Mouse (Mus musculus) midbrain, postnatal 0 days (tissue): ENCODE measurements at regions not wholly inside any gene's neighbourhood (a gene's known extent, or its start where the extent isn't known, plus 50 kb on each side); places are given as distances from the start of the nearest gene placed in this dataset.
"Not testable (repeated sequence)": the region's sequence is repeated elsewhere in the genome, so short reads cannot be mapped to it uniquely, and the experiment has no call there.

Source experiments
- ATAC-seq: fragments of 200-750 bp; cut with Nextera tagmentation; 2 replicates; pipeline ENCODE4 v1.8.0; 2017; ENCODE audit warnings: moderate number of reproducible peaks, mild to moderate bottlenecking, moderate TSS enrichment, moderate library complexity; ENCODE audit not compliant: low FRiP score
- DNase-seq: peaks from one replicate; pipeline ENCODE4 v3.0.0-alpha.2; 2015; ENCODE audit warnings: low spot score
- H3K27ac ChIP-seq: fragments of 300-500 bp; sonication (generic); 2 replicates; pipeline ENCODE4 v1.5.1; 2014; ENCODE audit warnings: low read depth, mild to moderate bottlenecking, low read length, mixed read lengths
- H3K27me3 ChIP-seq: fragments of 300-500 bp; sonication (generic); 2 replicates; pipeline ENCODE4 v1.6.1; 2014; ENCODE audit warnings: low read length, control low read depth, mixed read lengths; ENCODE audit not compliant: insufficient read depth
- H3K36me3 ChIP-seq: fragments of 300-500 bp; sonication (generic); 2 replicates; pipeline ENCODE4 v1.6.1; 2014; ENCODE audit warnings: low read length, control low read depth, mixed read lengths; ENCODE audit not compliant: insufficient read depth
- H3K4me1 ChIP-seq: fragments of 300-500 bp; sonication (generic); 2 replicates; pipeline ENCODE4 v1.6.1; 2014; ENCODE audit warnings: mild to moderate bottlenecking, control low read depth, antibody characterized with exemption, low read length, mixed read lengths; ENCODE audit not compliant: insufficient read depth
- H3K4me2 ChIP-seq: fragments of 300-500 bp; sonication (generic); 2 replicates; pipeline ENCODE4 v1.6.1; 2014; ENCODE audit warnings: low read depth, mild to moderate bottlenecking, low read length, mixed read lengths; ENCODE audit not compliant: poor library complexity, severe bottlenecking
- H3K4me3 ChIP-seq: fragments of 300-500 bp; sonication (generic); 2 replicates; pipeline ENCODE4 v1.5.1; 2014; ENCODE audit warnings: low read depth, mild to moderate bottlenecking, low read length, moderate library complexity
- H3K9ac ChIP-seq: fragments of 300-500 bp; sonication (generic); replicated peaks from 2 replicates; pipeline ENCODE4 v1.6.1; 2014; ENCODE audit warnings: mild to moderate bottlenecking, low read length, moderate library complexity, mixed read lengths; ENCODE audit not compliant: poor library complexity, severe bottlenecking
- H3K9me3 ChIP-seq: fragments of 300-500 bp; sonication (generic); 2 replicates; pipeline ENCODE4 v1.6.1; 2016; ENCODE audit warnings: low read length, control low read depth
- CTCF ChIP-seq: IDR thresholded peaks from 2 replicates; pipeline ENCODE4 v1.5.1; 2016; ENCODE audit warnings: antibody characterized with exemption, mild to moderate bottlenecking
- WGBS: fragments of 180-500 bp; shearing (Covaris S2); extraction: QIAGEN DNeasy Blood & Tissue Kit; methylation state at CpG from one replicate; pipeline ENCODE4 v1.1.7; 2014; 5-methylcytosine and 5-hydroxymethylcytosine counted together

DNA sequence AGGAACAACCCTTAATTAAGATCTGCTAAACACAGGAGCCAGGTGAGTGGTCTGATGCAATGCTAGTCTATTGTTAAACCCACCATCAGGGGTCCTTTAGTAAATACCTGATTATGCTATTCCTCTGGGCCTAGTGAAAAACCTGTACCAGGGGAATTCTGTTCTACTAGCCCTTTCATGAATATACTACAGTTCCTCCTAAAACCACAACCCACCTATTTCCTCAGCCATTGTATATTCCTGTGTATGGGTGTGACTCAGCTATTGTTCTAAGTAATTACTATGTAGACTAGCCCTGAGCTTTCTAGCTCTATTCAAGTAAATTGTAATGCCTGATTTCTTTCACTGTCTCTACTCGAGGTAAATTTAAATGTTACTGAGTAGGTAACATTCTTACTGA, 57.0 kb upstream of the Egfem1 start:
- WGBS = 70% methylated on average over 1 of the region's 1 CpGs
- H3K27me3 ChIP-seq, H3K4me3 ChIP-seq, H3K36me3 ChIP-seq, DNase-seq, H3K9me3 ChIP-seq, ATAC-seq, H3K9ac ChIP-seq, H3K4me2 ChIP-seq, H3K27ac ChIP-seq, H3K4me1 ChIP-seq: not testable (repeated sequence)

- no peak for ATAC-seq
- 89% methylated on average over 2 of the region's 2 CpGs for WGBS
Measured at GRCm38 (mm10) chr3:29027726-29028125, 54.1 kb upstream of the Egfem1 start.

DNA sequence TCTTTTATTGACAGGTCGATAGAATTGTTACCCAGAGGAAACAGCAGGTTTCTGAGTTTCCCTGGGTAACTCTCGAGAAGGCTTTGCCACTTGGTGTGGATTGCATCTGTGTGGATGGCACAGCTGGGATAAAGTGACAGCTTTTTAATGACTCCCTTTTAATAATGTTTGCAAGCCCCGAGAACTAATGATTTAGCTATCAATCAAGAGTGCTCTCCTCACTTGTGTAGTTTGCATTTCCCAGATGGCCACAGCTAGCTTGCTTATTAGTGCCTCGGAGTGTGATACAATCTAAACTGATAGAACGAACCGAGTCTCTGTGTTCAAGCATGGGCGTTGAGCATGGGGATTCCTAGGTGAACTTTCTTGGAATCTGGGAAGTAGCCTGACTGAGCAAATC, 51.0 kb upstream of the Egfem1 start:
- Histone ChIP-seq H3K4me2 (no peak overlapping the region), H3K4me1 (no peaks in the 10 kb centered on the region), H3K27ac (no peak overlapping the region), H3K4me3 (no peak overlapping the region), H3K9ac (no peak overlapping the region), H3K36me3 (no peaks in the 10 kb centered on the region), H3K27me3 (no peaks in the 10 kb centered on the region), H3K9me3 (no peaks in the 10 kb centered on the region)
- WGBS = 50% methylated on average over 7 of the region's 7 CpGs
- ATAC-seq (no peak), DNase-seq (peak; percentile 24)
- no peak for TF ChIP-seq CTCF

More at GRCm38 (mm10) chr3:29027726-29028125, 54.1 kb upstream of the Egfem1 start:
- Histone ChIP-seq H3K4me2 (no peak overlapping the region), H3K4me3 (no peak overlapping the region), H3K27ac (no peak overlapping the region), H3K36me3 (no peaks in the 10 kb centered on the region), H3K9me3 (no peaks in the 10 kb centered on the region), H3K9ac (no peak overlapping the region), H3K4me1 (no peaks in the 10 kb centered on the region), H3K27me3 (no peaks in the 10 kb centered on the region)
- no peak for DNase-seq
- TF ChIP-seq CTCF = no peak

- peak; percentile 53 for TF ChIP-seq CTCF
- 39% methylated on average over 3 of the region's 3 CpGs for WGBS
- no peak overlapping the region for H3K9ac ChIP-seq
- no peaks in the 10 kb centered on the region for H3K4me1 ChIP-seq
- no peak overlapping the region for H3K4me3 ChIP-seq
- ATAC-seq (no peak), DNase-seq (no peak)
- H3K9me3 ChIP-seq = no peaks in the 10 kb centered on the region
- H3K4me2 ChIP-seq = no peak overlapping the region
- no peak overlapping the region for H3K27ac ChIP-seq
- H3K27me3 ChIP-seq = no peaks in the 10 kb centered on the region
- no peaks in the 10 kb centered on the region for H3K36me3 ChIP-seq
Measured at GRCm38 (mm10) chr3:29031811-29032210, 50.0 kb upstream of the Egfem1 start.
